Mouse (Mus musculus): ENCODE measurements around the gene Med12. TPM values are rescaled to one million over a fixed set of nuclear protein-coding genes. Genes with fewer than 3 reads are reported as not detected.
A peak's percentile ranks its signal among the peaks of the same experiment; 100 is the strongest.

Gene Med12
- polyA plus RNA-seq, 1 experiment from 2014 or later = 18.9 TPM

GRCm38 (mm10) chrX:101268025-101268754 lies 5.6 kb upstream of the Med12 start, which contains the start of gene Il2rg:
Gene Il2rg, minus strand, starts transcription at chrX:101268255.
- ATAC-seq (replicated peaks; ENCODE audit: extremely low read depth, insufficient read depth, low FRiP score) = 0 out of 2 replicates have a peak, but pooled peaks have one; percentile 41
- no peaks in the 10 kb centered on the region; the same call in none of the 2 replicates for H3K27me3 ChIP-seq (ENCODE audit: control insufficient read depth, insufficient read depth, low read length)
- H3K9ac ChIP-seq (ENCODE audit: low read length) = peak within 1 kb of the TSS; percentile 29; the same call in 1 of the 2 replicates
- H3K27ac ChIP-seq (ENCODE audit: low read length) = peak within 1 kb of the TSS; percentile 31; the same call in 1 of the 2 replicates
- H3K4me2 ChIP-seq (ENCODE audit: low read depth, low read length) = peak within 1 kb of the TSS; percentile 43
- H3K4me3 ChIP-seq (ENCODE audit: low read length) = peak within 1 kb of the TSS; percentile 39
- no peaks in the 10 kb centered on the region for H3K9me3 ChIP-seq (replicated peaks; ENCODE audit: control insufficient read depth, low read length)
- H3K36me3 ChIP-seq (ENCODE audit: control insufficient read depth, insufficient read depth) = no peaks in the 10 kb centered on the region
- no peaks in the 10 kb centered on the region for H3K4me1 ChIP-seq (ENCODE audit: control insufficient read depth, insufficient read depth, low read length)
- WGBS = 54% methylated on average over 5 of the region's 5 CpGs

DNA sequence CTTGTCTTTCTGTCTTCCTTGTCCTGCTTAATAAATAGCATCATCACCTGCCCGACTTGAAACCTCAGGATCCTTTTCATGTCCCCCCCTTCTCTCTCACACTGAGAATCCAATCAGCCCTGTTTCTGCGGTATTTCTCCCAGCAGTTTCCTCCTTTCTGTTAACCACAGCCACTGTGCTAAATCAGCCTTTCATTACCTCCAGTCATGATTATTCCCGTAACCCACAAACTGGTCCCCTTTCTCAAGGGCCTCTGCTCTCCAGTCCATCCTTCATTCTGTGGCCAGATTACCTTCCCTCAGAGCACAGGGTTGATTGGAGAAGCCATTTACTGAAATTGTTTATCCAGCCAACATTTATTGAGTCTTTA lies 5.1 kb upstream of the Med12 start, which contains the start of gene Gm20489:
Gene Gm20489 (minus strand): TSS at position 269 of the 370 bp plus-strand sequence.
- peak within 1 kb of the TSS; percentile 31; the same call in 1 of the 2 replicates for H3K27ac ChIP-seq (ENCODE audit: low read length)
- WGBS = 53% methylated on average over 3 of the region's 3 CpGs
- H3K9me3 ChIP-seq (replicated peaks; ENCODE audit: control insufficient read depth, low read length) = no peaks in the 10 kb centered on the region
- no peaks in the 10 kb centered on the region; the same call in 1 of the 2 replicates for H3K27me3 ChIP-seq (ENCODE audit: control insufficient read depth, insufficient read depth, low read length)
- peak within 1 kb of the TSS; percentile 43 for H3K4me2 ChIP-seq (ENCODE audit: low read depth, low read length)
- ATAC-seq (replicated peaks; ENCODE audit: extremely low read depth, insufficient read depth, low FRiP score) = no peak
- H3K9ac ChIP-seq (ENCODE audit: low read length) = peak within 1 kb of the TSS; percentile 29; the same call in 1 of the 2 replicates
- H3K36me3 ChIP-seq (ENCODE audit: control insufficient read depth, insufficient read depth) = no peaks in the 10 kb centered on the region
- H3K4me3 ChIP-seq (ENCODE audit: low read length) = peak within 1 kb of the TSS; percentile 39
- H3K4me1 ChIP-seq (ENCODE audit: control insufficient read depth, insufficient read depth, low read length) = no peaks in the 10 kb centered on the region

DNA sequence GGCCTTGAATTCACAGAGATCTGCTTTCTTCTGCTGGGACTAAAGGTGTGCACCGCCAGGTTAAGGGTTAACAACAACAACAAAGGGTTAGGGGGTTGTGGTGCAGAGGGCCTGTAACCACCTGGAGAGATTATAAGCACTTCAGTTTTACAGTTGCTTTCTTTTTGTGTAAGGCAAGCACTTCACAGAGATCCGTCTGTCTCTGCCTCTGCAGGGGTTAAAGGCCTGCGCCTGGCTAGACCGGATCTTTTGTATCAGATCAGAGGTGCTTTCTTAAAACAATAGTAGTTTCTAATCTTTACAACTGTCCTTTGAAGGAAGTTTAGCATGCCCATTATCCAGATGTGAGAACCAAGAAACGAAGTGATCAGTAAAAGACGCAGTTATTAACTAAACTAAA lies 420 bp upstream of the Med12 start:
- Histone ChIP-seq H3K4me3 (ENCODE audit: low read length) (peak overlapping the region; percentile 72), H3K36me3 (ENCODE audit: control insufficient read depth, insufficient read depth) (peaks cover 6% of the 10 kb centered on the region; the same call in 1 of the 2 replicates), H3K27ac (ENCODE audit: low read length) (peak overlapping the region; percentile 67; the same call in 1 of the 2 replicates), H3K9me3 (replicated peaks; ENCODE audit: control insufficient read depth, low read length) (no peaks in the 10 kb centered on the region), H3K9ac (ENCODE audit: low read length) (peak overlapping the region; percentile 62), H3K4me2 (ENCODE audit: low read depth, low read length) (peak overlapping the region; percentile 68), H3K27me3 (ENCODE audit: control insufficient read depth, insufficient read depth, low read length) (no peaks in the 10 kb centered on the region; the same call in 1 of the 2 replicates), H3K4me1 (ENCODE audit: control insufficient read depth, insufficient read depth, low read length) (no peaks in the 10 kb centered on the region)
- 28% methylated on average over 6 of the region's 6 CpGs for WGBS
- no peak for ATAC-seq (replicated peaks; ENCODE audit: extremely low read depth, insufficient read depth, low FRiP score)

GRCm38 (mm10) chrX:101282813-101283212 lies 9.0 kb downstream of the Med12 start:
- Histone ChIP-seq H3K27ac (ENCODE audit: low read length) (no peak overlapping the region), H3K9me3 (replicated peaks; ENCODE audit: control insufficient read depth, low read length) (no peaks in the 10 kb centered on the region), H3K36me3 (ENCODE audit: control insufficient read depth, insufficient read depth) (peaks cover 34% of the 10 kb centered on the region), H3K9ac (ENCODE audit: low read length) (no peak overlapping the region), H3K27me3 (ENCODE audit: control insufficient read depth, insufficient read depth, low read length) (no peaks in the 10 kb centered on the region), H3K4me1 (ENCODE audit: control insufficient read depth, insufficient read depth, low read length) (no peaks in the 10 kb centered on the region), H3K4me3 (ENCODE audit: low read length) (no peak overlapping the region), H3K4me2 (ENCODE audit: low read depth, low read length) (no peak overlapping the region)
- 70% methylated on average over 6 of the region's 6 CpGs for WGBS
- ATAC-seq (replicated peaks; ENCODE audit: extremely low read depth, insufficient read depth, low FRiP score) = no peak

DNA sequence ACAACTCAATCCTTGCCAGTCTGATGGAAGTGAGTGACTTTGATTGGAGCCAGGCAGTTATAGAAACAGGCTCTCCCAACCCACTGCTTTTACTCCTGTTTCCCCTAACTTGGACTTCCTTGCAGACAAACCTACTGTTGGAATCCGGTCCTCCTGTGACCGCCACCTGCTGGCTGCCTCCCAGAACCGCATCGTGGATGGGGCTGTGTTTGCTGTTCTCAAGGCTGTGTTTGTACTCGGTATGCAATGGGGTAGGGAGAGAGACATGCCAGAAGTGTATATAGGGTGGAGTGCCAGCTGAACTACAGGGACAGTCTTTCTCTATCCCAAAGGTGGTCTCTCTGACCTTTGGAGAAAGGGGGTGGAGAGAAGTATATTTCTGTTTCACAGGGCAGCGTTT lies 11.7 kb downstream of the Med12 start:
- Histone ChIP-seq H3K4me2 (ENCODE audit: low read depth, low read length) (no peak overlapping the region), H3K4me1 (ENCODE audit: control insufficient read depth, insufficient read depth, low read length) (no peaks in the 10 kb centered on the region), H3K36me3 (ENCODE audit: control insufficient read depth, insufficient read depth) (peaks cover 37% of the 10 kb centered on the region), H3K9me3 (replicated peaks; ENCODE audit: control insufficient read depth, low read length) (no peaks in the 10 kb centered on the region), H3K27me3 (ENCODE audit: control insufficient read depth, insufficient read depth, low read length) (no peaks in the 10 kb centered on the region), H3K27ac (ENCODE audit: low read length) (no peak overlapping the region), H3K9ac (ENCODE audit: low read length) (no peak overlapping the region), H3K4me3 (ENCODE audit: low read length) (no peak overlapping the region)
- ATAC-seq (replicated peaks; ENCODE audit: extremely low read depth, insufficient read depth, low FRiP score) = 0 out of 2 replicates have a peak, but pooled peaks have one; percentile 45
- WGBS = 22% methylated on average over 6 of the region's 6 CpGs

- H3K9me3 ChIP-seq (replicated peaks; ENCODE audit: control insufficient read depth, low read length) = no peaks in the 10 kb centered on the region
- no peaks in the 10 kb centered on the region for H3K27me3 ChIP-seq (ENCODE audit: control insufficient read depth, insufficient read depth, low read length)
- no peaks in the 10 kb centered on the region for H3K4me1 ChIP-seq (ENCODE audit: control insufficient read depth, insufficient read depth, low read length)
- H3K9ac ChIP-seq (ENCODE audit: low read length) = no peak overlapping the region
- WGBS = 82% methylated on average over 13 of the region's 14 CpGs
- no peak overlapping the region for H3K27ac ChIP-seq (ENCODE audit: low read length)
- H3K4me2 ChIP-seq (ENCODE audit: low read depth, low read length) = no peak overlapping the region
- no peak overlapping the region for H3K4me3 ChIP-seq (ENCODE audit: low read length)
- ATAC-seq (replicated peaks; ENCODE audit: extremely low read depth, insufficient read depth, low FRiP score) = no peak
- H3K36me3 ChIP-seq (ENCODE audit: control insufficient read depth, insufficient read depth) = peaks cover 34% of the 10 kb centered on the region
Measured at GRCm38 (mm10) chrX:101285953-101286670, 12.3 kb downstream of the Med12 start.

DNA sequence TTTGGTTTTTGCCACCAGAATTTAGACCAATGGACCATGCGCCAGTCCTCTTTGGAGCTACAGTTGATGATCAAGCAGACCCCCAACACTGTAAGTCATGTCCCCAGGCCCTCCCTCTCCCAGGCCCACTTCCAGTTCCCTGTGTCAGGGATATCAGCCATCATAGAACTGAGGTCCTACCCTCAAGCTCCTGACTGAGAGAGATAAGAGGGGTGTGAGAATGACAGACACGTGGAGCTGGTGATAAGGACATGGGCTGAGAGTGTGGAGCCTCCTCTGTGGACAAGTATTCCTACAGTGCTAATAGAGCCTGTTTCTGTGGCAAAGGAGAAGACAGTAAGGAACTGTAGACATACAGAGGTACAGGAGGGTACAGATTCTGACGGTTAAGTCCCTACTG lies 13.7 kb downstream of the Med12 start:
- H3K27me3 ChIP-seq (ENCODE audit: control insufficient read depth, insufficient read depth, low read length) = no peaks in the 10 kb centered on the region
- H3K27ac ChIP-seq (ENCODE audit: low read length) = no peak overlapping the region
- 55% methylated on average over 3 of the region's 3 CpGs for WGBS
- no peaks in the 10 kb centered on the region for H3K4me1 ChIP-seq (ENCODE audit: control insufficient read depth, insufficient read depth, low read length)
- H3K4me3 ChIP-seq (ENCODE audit: low read length) = no peak overlapping the region
- no peak overlapping the region for H3K9ac ChIP-seq (ENCODE audit: low read length)
- no peak overlapping the region for H3K4me2 ChIP-seq (ENCODE audit: low read depth, low read length)
- ATAC-seq (replicated peaks; ENCODE audit: extremely low read depth, insufficient read depth, low FRiP score) = no peak
- no peaks in the 10 kb centered on the region for H3K9me3 ChIP-seq (replicated peaks; ENCODE audit: control insufficient read depth, low read length)
- peaks cover 27% of the 10 kb centered on the region for H3K36me3 ChIP-seq (ENCODE audit: control insufficient read depth, insufficient read depth)

- H3K4me1 ChIP-seq (ENCODE audit: control insufficient read depth, insufficient read depth, low read length) = no peaks in the 10 kb centered on the region
- H3K9ac ChIP-seq (ENCODE audit: low read length) = no peak overlapping the region
- ATAC-seq (replicated peaks; ENCODE audit: extremely low read depth, insufficient read depth, low FRiP score) = no peak
- no peaks in the 10 kb centered on the region for H3K9me3 ChIP-seq (replicated peaks; ENCODE audit: control insufficient read depth, low read length)
- 88% methylated on average over 6 of the region's 6 CpGs for WGBS
- peaks cover 30% of the 10 kb centered on the region for H3K36me3 ChIP-seq (ENCODE audit: control insufficient read depth, insufficient read depth)
- no peak overlapping the region for H3K4me3 ChIP-seq (ENCODE audit: low read length)
- H3K4me2 ChIP-seq (ENCODE audit: low read depth, low read length) = no peak overlapping the region
- no peaks in the 10 kb centered on the region for H3K27me3 ChIP-seq (ENCODE audit: control insufficient read depth, insufficient read depth, low read length)
- H3K27ac ChIP-seq (ENCODE audit: low read length) = no peak overlapping the region
Measured at GRCm38 (mm10) chrX:101288432-101288831, 14.6 kb downstream of the Med12 start.

DNA sequence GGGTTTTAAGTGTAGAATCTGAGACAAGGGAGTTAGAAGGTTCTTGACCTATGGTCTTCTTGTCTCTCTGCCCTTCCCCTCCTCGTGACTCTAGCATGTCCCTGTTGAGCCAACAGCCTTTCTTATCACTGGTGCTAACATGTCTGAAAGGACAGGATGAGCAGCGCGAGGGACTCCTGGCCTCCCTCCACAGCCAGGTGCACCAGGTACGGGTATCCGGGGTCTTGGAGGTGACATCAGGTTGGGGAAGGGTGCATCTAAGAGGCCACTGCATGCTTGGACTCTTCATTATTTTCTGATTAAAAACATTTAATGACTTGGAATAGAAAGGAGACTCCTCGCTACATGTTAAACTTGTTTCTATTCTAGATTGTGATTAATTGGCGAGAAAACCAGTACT lies 15.2 kb downstream of the Med12 start:
- H3K36me3 ChIP-seq (ENCODE audit: control insufficient read depth, insufficient read depth) = peaks cover 31% of the 10 kb centered on the region

More for the DNA sequence above, 15.2 kb downstream of the Med12 start:
- Histone ChIP-seq H3K27ac (ENCODE audit: low read length) (no peak overlapping the region), H3K4me3 (ENCODE audit: low read length) (no peak overlapping the region), H3K9ac (ENCODE audit: low read length) (no peak overlapping the region), H3K4me1 (ENCODE audit: control insufficient read depth, insufficient read depth, low read length) (no peaks in the 10 kb centered on the region), H3K4me2 (ENCODE audit: low read depth, low read length) (no peak overlapping the region), H3K9me3 (replicated peaks; ENCODE audit: control insufficient read depth, low read length) (no peaks in the 10 kb centered on the region), H3K27me3 (ENCODE audit: control insufficient read depth, insufficient read depth, low read length) (no peaks in the 10 kb centered on the region)
- 91% methylated on average over 7 of the region's 7 CpGs for WGBS
- ATAC-seq (replicated peaks; ENCODE audit: extremely low read depth, insufficient read depth, low FRiP score) = no peak
